Mouse (Mus musculus): ENCODE measurements at regions not wholly inside any gene's neighbourhood (a gene's known extent, or its start where the extent isn't known, plus 50 kb on each side); places are given as distances from the start of the nearest gene placed in this dataset.

GRCm38 (mm10) chr3:128787686-128788085 is 412.0 kb upstream of the Pitx2 start:
- Histone ChIP-seq H3K27me3 (no peaks in the 10 kb centered on the region), H3K4me3 (no peak overlapping the region), H3K4me2 (no peak overlapping the region), H3K36me3 (no peaks in the 10 kb centered on the region), H3K9me3 (no peaks in the 10 kb centered on the region), H3K27ac (no peak overlapping the region), H3K4me1 (no peaks in the 10 kb centered on the region), H3K9ac (no peak overlapping the region)
- 32% methylated on average over 5 of the region's 5 CpGs for WGBS
- peak; percentile 79; the same call in 1 of the 2 replicates for ATAC-seq (ENCODE audit: borderline replicate concordance, extremely low read depth, low FRiP score, low TSS enrichment)

GRCm38 (mm10) chr3:128795931-128796330 is 403.7 kb upstream of the Pitx2 start:
- no peaks in the 10 kb centered on the region for H3K4me1 ChIP-seq
- ATAC-seq (ENCODE audit: borderline replicate concordance, extremely low read depth, low FRiP score, low TSS enrichment), result no peak
- no peaks in the 10 kb centered on the region for H3K27me3 ChIP-seq
- no peak overlapping the region for H3K4me2 ChIP-seq
- no peaks in the 10 kb centered on the region for H3K9me3 ChIP-seq
- H3K36me3 ChIP-seq, result no peaks in the 10 kb centered on the region
- WGBS, result 76% methylated on average over 2 of the region's 2 CpGs
- H3K27ac ChIP-seq, result no peak overlapping the region
- H3K9ac ChIP-seq, result no peak overlapping the region
- no peak overlapping the region for H3K4me3 ChIP-seq

GRCm38 (mm10) chr3:128797829-128798228 is 401.8 kb upstream of the Pitx2 start:
- ATAC-seq (ENCODE audit: borderline replicate concordance, extremely low read depth, low FRiP score, low TSS enrichment), result no peak

GRCm38 (mm10) chr3:128829371-128830160 is 370.1 kb upstream of the Pitx2 start:
- no peaks in the 10 kb centered on the region for H3K9me3 ChIP-seq
- H3K9ac ChIP-seq, result no peak overlapping the region
- H3K4me1 ChIP-seq, result no peaks in the 10 kb centered on the region
- no peaks in the 10 kb centered on the region for H3K36me3 ChIP-seq
- H3K27me3 ChIP-seq, result no peaks in the 10 kb centered on the region
- H3K27ac ChIP-seq, result no peak overlapping the region
- H3K4me3 ChIP-seq, result no peak overlapping the region
- H3K4me2 ChIP-seq, result no peak overlapping the region
- 24% methylated on average over 12 of the region's 12 CpGs for WGBS
- no peak for ATAC-seq (ENCODE audit: borderline replicate concordance, extremely low read depth, low FRiP score, low TSS enrichment)

More at GRCm38 (mm10) chr3:128797829-128798228, 401.8 kb upstream of the Pitx2 start:
- H3K9me3 ChIP-seq, result no peaks in the 10 kb centered on the region
- no peak overlapping the region for H3K4me2 ChIP-seq
- no peaks in the 10 kb centered on the region for H3K4me1 ChIP-seq
- no peak overlapping the region for H3K4me3 ChIP-seq
- no peaks in the 10 kb centered on the region for H3K36me3 ChIP-seq
- H3K9ac ChIP-seq, result no peak overlapping the region
- no peaks in the 10 kb centered on the region for H3K27me3 ChIP-seq
- no peak overlapping the region for H3K27ac ChIP-seq
- WGBS, result 60% methylated on average over 1 of the region's 1 CpGs

- no peak overlapping the region for H3K27ac ChIP-seq
- no peak overlapping the region for H3K4me3 ChIP-seq
- WGBS, result 76% methylated on average over 6 of the region's 6 CpGs
- ATAC-seq (ENCODE audit: borderline replicate concordance, extremely low read depth, low FRiP score, low TSS enrichment), result no peak
- H3K36me3 ChIP-seq, result no peaks in the 10 kb centered on the region
- no peak overlapping the region for H3K4me2 ChIP-seq
- H3K27me3 ChIP-seq, result no peaks in the 10 kb centered on the region
- no peak overlapping the region for H3K9ac ChIP-seq
- H3K9me3 ChIP-seq, result no peaks in the 10 kb centered on the region
- no peaks in the 10 kb centered on the region for H3K4me1 ChIP-seq
Measured at GRCm38 (mm10) chr3:128850327-128850977, 349.2 kb upstream of the Pitx2 start.

GRCm38 (mm10) chr3:128856515-128856914 is 343.2 kb upstream of the Pitx2 start:
- Histone ChIP-seq H3K27ac (no peak overlapping the region), H3K4me2 (no peak overlapping the region), H3K27me3 (no peaks in the 10 kb centered on the region), H3K36me3 (no peaks in the 10 kb centered on the region), H3K9ac (no peak overlapping the region), H3K9me3 (no peaks in the 10 kb centered on the region), H3K4me1 (no peaks in the 10 kb centered on the region), H3K4me3 (no peak overlapping the region)
- 69% methylated on average over 5 of the region's 5 CpGs for WGBS
- no peak for ATAC-seq (ENCODE audit: borderline replicate concordance, extremely low read depth, low FRiP score, low TSS enrichment)

GRCm38 (mm10) chr3:128881685-128882444 is 317.8 kb upstream of the Pitx2 start:
- Histone ChIP-seq H3K27me3 (no peaks in the 10 kb centered on the region), H3K27ac (no peak overlapping the region), H3K4me3 (no peak overlapping the region), H3K9ac (no peak overlapping the region), H3K9me3 (no peaks in the 10 kb centered on the region), H3K36me3 (no peaks in the 10 kb centered on the region), H3K4me2 (no peak overlapping the region), H3K4me1 (0 out of 2 replicates have a peak, but pooled peaks cover 3% of the 10 kb centered on the region)
- 23% methylated on average over 10 of the region's 10 CpGs for WGBS
- ATAC-seq (ENCODE audit: borderline replicate concordance, extremely low read depth, low FRiP score, low TSS enrichment), result no peak

GRCm38 (mm10) chr3:128883636-128884195 is 316.0 kb upstream of the Pitx2 start:
- Histone ChIP-seq H3K27me3 (no peaks in the 10 kb centered on the region), H3K27ac (no peak overlapping the region), H3K9me3 (no peaks in the 10 kb centered on the region), H3K4me3 (no peak overlapping the region), H3K36me3 (no peaks in the 10 kb centered on the region), H3K4me2 (no peak overlapping the region), H3K4me1 (0 out of 2 replicates have a peak, but pooled peaks cover 3% of the 10 kb centered on the region), H3K9ac (no peak overlapping the region)
- WGBS, result 75% methylated on average over 7 of the region's 7 CpGs
- ATAC-seq (ENCODE audit: borderline replicate concordance, extremely low read depth, low FRiP score, low TSS enrichment), result no peak

GRCm38 (mm10) chr3:128886678-128887077 is 313.0 kb upstream of the Pitx2 start:
- Histone ChIP-seq H3K4me1 (0 out of 2 replicates have a peak, but pooled peaks cover 3% of the 10 kb centered on the region), H3K4me2 (no peak overlapping the region), H3K9me3 (no peaks in the 10 kb centered on the region)

GRCm38 (mm10) chr3:128891078-128891477 is 308.6 kb upstream of the Pitx2 start:
- Histone ChIP-seq H3K4me1 (0 out of 2 replicates have a peak, but pooled peaks cover 3% of the 10 kb centered on the region), H3K27me3 (no peaks in the 10 kb centered on the region), H3K4me3 (no peak overlapping the region), H3K9ac (no peak overlapping the region), H3K9me3 (no peaks in the 10 kb centered on the region), H3K36me3 (no peaks in the 10 kb centered on the region), H3K4me2 (no peak overlapping the region), H3K27ac (no peak overlapping the region)
- ATAC-seq (ENCODE audit: borderline replicate concordance, extremely low read depth, low FRiP score, low TSS enrichment), result no peak
- 70% methylated on average over 5 of the region's 5 CpGs for WGBS

More at GRCm38 (mm10) chr3:128886678-128887077, 313.0 kb upstream of the Pitx2 start:
- Histone ChIP-seq H3K36me3 (no peaks in the 10 kb centered on the region), H3K27ac (no peak overlapping the region), H3K9ac (no peak overlapping the region), H3K4me3 (no peak overlapping the region), H3K27me3 (no peaks in the 10 kb centered on the region)
- WGBS, result 32% methylated on average over 9 of the region's 9 CpGs
- no peak for ATAC-seq (ENCODE audit: borderline replicate concordance, extremely low read depth, low FRiP score, low TSS enrichment)

- H3K4me1 ChIP-seq, result no peaks in the 10 kb centered on the region
- H3K4me2 ChIP-seq, result no peak overlapping the region
- no peaks in the 10 kb centered on the region for H3K9me3 ChIP-seq
- no peak for ATAC-seq (ENCODE audit: borderline replicate concordance, extremely low read depth, low FRiP score, low TSS enrichment)
- no peak overlapping the region for H3K9ac ChIP-seq
- no peaks in the 10 kb centered on the region for H3K27me3 ChIP-seq
- WGBS, result 89% methylated on average over 3 of the region's 3 CpGs
- H3K27ac ChIP-seq, result no peak overlapping the region
- no peaks in the 10 kb centered on the region for H3K36me3 ChIP-seq
- H3K4me3 ChIP-seq, result no peak overlapping the region
Measured at GRCm38 (mm10) chr3:128896628-128897027, 303.1 kb upstream of the Pitx2 start.

Data from lung, embryonic 15.5 days (tissue).